Mouse (Mus musculus): ENCODE data around the gene Aff1.

Aff1 gene

DNA sequence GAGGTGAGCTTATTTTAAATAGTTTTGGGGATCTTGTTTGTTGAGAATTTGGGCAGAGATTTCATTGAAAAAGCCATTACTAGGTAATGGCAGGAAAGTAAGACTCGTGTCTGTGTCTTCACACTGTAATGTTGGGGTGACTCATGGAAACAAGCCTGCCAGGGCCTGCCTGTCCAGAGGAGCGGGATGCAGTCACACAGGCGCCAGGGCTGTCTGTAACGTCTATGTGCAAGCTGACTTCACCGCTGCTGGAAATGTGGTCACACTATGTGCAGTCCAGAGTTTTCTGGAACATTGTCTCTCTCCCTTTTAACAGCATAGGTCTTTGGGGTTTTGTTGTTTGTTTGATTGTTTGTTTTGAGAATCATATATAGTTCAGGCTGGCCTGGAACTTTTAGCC, 130.8 kb downstream of the Aff1 start:
- in situ Hi-C loops (cut with MboI, MseI), result loop anchor here (5.0 kb wide), 2 partner anchors 146 to 441 kb away; no protein-coding TSS in a partner anchor

DNA sequence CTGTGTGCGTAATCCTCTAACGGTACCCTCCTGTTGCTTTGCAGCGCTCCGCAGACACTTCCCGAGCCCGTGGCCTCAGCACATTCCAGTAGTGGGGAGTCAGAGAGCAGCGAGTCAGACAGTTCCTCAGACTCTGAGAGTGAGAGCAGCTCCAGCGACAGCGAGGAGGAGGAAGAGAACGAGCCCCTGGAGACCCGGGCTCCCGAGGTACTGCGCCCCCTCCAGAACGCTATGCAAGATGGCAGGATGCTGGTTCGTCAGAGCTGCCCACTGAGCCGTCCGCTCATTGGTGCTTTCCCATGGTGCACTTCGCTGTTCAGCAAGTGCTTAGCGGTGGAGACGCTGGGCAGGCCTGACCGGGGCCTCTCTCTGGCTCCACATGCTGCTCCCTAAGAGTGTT, 136.1 kb downstream of the Aff1 start:
- in situ Hi-C loops (cut with MboI, MseI), result no loop called here

DNA sequence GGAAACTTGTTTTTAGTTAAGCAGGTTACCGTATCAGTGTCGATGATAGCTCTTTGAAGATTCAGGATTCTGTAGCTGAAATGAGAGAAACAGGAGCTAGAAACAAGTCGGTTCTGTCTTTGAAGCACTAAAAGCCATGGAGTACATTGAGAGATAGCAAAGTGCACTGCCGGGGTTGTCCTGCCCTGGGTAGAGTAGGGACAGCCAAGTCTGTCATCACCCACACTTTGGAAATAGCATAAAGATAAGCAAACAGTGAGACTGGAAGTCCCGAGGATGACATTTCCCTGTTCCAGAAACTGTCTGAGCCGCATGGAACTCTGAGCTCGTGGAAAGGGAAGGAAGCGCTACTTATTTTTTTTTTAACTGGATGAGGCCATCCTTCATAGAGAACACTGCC, 136.6 kb downstream of the Aff1 start:
- in situ Hi-C loops (cut with MboI, MseI), result no loop called here

DNA sequence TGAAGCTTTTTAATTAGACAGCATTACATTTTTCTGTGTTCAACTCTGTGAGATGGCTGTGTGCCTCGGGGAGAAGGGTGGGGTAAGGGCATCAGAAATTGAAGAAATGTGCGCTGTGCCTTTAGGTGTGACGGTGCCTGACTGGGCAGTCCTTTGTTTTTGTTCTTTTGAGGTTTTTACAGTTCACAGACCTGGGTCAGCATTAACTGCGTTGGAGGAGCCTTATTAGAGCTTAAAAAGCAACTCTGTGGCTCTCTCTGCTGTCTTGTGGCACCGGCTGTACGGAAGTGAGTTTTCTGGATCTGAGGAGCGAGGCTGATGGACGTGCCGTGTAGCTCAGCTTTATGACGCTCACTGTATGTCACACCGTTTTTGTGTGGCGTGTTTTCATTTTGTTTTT, 137.0 kb downstream of the Aff1 start:
- in situ Hi-C loops (cut with MboI, MseI), result no loop called here

DNA sequence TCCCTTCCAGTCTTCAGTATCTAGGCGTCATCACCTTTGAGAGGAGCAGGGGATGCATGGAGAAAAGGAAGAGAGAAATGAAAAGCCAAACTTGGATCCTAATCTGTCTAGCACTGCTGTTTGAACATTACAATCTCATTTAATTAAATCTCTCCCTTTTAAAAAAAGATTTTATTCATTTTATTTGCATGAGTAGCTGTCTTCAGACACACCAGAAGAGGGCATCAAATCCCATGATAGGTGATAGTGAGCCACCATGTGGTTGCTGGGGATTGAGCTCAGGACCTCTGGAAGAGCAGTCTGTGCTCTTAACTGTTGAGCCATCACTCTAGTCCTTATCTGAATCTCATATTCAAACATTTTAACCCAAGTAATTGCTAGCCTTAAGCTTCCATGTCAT, 138.7 kb downstream of the Aff1 start:
- in situ Hi-C loops (cut with MboI, MseI), result no loop called here

DNA sequence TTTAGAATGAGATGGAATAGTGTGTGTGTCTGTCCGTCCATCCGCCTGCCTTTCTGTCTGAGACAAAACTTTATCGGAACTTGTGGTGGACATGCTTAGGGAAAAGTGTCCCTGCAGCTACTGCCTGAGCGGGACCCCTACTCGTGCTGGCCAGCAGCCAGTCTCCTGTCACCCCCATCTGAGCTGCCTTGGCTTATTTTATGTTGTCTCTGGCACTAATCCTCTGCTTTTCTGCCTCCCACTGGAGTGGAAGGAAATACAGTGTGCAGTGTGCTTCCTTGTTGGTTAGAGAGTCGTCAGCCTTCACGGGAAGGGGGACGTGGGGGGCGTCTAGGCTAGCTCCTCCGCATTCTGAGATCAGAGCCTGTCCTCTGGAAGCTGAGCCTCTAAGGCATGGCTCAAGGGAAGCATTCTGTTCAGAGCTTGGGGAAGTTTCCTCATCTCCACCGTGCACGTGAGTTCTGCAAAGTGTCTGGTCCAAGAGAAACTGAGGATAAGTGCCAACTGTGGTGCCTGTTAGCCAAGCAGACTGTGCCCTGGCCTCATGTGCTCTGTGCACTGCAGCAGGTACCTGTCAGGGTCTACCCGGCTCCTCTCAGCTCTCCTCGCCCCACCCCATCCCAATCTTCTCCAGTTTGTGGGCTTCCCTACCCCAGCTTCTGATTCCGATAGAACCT, 143.4 kb downstream of the Aff1 start:
- in situ Hi-C loops (cut with MboI, MseI), result no loop called here

DNA sequence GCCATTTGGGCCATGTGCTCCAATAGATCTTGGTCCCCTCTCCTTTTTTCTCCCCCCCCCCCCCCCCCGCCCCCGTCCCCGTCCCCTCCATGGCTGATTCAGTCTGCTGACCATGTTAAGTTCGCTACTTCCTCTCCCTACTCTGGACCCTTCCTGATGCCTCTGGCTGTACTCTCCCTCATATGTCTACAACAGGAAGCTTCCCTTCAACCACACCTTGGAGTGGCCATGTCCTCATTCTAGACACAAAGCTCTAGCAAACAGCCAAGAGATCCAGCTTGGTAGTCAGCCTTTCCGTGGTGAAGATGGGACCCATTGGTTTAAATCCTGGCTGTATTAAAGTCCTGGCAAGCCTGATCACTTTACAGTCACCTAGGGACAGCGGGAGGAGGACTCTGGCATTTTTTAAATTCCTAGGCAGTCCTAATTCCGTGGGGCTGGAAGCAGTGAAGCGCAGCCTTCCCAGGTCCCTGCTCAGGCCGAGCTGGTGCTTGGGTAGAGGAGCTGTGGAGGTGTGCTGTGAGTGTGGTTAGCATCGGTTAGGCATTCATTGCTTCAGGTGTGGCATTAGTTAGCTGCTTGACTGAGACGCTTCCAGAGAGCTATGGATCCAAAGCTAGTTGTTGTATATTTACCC, 144.1 kb downstream of the Aff1 start:
- in situ Hi-C loops (cut with MboI, MseI), result no loop called here

DNA sequence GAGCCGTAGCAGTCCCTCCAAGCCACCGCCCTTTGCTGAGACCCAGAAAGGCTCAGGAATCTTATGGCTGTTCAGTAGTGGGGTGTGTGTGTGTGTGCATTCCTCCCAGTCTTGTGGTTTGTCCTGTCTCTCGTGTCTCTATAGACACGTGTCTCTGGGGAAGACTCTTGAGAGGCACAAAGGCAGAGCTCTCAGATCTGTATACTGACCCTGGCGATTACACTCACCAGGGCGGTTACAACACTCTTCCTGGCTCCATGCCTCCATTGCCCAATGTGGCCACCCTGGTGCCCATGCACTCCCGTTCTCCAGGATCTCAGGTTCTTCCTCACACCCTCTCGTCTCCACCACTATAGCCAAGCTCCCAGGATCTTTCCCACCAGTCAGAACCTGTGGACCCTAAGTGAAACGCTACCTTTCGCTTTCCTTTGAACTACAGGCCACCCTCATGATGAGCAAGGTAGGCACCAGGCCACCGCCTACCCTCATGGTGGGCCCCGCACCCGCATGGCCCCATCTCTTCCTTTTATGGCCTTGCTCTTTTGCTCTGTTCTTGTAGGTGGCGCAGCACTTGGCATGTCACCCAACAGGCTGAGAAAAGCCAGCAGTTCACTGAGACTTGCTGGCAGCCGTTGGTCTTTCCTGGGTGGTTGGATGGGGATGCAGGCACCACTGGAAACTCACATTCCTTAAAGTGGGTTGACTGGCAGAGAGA, 146.5 kb downstream of the Aff1 start:
- in situ Hi-C loops (cut with MboI, MseI), result no loop called here

DNA sequence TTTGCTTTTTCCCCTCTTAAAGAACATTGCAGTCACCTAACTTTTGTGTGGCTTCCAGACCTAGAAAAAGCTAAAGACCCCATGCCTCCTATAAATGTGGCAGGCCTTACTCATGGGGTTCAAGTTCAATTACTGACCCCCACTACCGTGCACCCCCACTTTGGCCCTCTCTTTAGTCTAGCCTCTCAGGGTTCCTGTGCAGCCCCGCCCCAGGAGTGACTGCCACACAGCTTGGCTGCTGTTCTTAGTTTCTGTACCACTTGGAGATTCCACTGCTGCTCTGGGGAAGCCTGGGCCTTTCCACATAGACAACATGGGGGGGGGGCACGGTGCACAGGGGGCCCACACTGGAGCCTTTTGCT, 147.1 kb downstream of the Aff1 start:
- in situ Hi-C loops (cut with MboI, MseI), result no loop called here

DNA sequence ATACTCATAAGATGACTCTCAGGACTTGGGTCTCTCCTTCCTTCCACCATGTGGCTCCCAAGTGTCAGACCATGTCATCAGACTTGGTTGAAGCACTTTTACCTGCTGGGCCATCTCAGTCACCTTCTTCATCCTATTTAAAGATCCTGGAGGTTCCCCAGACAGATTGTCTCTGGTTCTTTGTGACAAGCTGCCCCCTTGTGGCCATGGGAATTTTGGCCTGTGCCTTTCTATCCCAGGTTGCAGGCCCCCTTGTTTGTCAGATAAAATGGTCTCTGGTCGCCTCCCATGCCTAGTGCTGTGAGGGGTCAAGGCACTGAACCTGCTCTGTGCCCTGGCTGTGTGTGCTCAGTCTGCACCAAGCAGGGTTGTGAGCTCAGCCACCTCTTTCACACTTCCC, 151.8 kb downstream of the Aff1 start:
- in situ Hi-C loops (cut with MboI, MseI), result no loop called here

DNA sequence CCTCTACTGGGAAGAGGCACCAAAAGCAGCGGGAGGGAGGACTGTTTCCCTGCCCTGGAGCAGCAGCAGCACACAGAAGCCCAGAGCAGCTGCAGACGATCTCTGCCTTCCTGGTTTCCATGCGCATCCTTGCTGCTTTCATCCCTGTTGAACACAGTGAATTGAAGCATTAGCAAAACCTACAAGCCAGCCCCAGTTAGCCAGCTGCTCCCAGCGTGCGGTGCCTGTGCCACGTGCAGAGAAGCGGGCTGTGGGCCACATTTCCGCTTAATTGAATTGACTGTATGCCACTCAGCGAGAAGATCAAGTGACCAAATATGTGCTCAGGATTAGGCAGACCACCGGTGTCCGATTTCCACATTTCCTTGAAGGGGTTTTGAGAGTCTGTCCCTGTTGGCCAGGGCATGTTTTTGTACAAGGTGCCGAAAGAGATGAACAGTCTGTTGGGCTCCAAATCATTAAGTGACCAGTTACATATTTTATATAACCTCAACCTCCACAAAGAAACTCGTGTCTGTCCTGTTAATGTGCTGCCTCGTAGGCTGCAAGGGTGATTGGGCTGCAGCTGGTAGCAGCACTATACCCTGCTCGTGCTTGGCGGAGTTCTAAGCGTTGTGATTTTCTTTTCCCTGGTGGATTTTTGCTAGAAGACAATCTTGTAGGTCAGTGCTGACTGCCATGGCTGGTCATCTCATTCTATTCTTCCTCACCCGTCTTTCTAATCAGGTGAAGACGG, 153.4 kb downstream of the Aff1 start:
- in situ Hi-C loops (cut with MboI, MseI), result no loop called here

DNA sequence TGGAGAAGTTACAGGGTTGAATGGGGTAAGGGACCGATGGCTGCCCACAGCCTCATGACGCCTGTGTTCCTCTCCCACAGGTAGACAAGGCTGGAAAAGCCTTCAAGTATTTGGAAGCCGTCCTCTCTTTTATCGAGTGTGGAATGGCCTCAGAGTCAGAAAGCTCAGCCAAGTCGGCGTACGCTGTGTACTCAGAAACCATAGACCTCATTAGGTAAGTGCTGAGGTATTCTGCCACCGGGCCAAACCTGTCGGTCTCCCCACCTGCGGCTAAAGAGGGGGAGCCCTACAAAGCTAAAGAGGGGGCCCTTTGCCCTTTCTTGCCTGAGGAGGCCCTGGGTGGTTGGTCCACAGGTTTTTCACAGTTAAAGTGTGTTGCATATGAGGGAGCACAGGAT, 154.0 kb downstream of the Aff1 start:
- in situ Hi-C loops (cut with MboI, MseI), result no loop called here

DNA sequence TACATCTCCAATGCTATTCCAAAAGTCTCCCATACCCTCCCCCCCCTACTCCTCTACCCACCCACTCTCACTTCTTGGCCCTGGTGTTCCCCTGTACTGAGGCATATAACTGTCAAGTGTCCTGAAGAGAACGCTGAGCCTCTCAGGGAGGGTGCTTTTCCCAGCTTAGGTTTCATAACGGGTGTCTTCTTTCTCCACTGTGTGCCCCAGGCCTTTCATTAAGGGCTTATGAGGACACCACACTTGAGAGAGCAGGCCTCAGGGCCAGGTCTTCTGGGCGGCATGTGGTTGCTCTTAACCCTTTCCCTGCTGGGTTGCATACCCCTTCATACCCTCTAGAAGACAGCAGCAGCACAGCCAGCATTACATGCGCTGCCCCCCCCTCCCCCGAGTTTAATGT, 154.4 kb downstream of the Aff1 start:
- in situ Hi-C loops (cut with MboI, MseI), result no loop called here

DNA sequence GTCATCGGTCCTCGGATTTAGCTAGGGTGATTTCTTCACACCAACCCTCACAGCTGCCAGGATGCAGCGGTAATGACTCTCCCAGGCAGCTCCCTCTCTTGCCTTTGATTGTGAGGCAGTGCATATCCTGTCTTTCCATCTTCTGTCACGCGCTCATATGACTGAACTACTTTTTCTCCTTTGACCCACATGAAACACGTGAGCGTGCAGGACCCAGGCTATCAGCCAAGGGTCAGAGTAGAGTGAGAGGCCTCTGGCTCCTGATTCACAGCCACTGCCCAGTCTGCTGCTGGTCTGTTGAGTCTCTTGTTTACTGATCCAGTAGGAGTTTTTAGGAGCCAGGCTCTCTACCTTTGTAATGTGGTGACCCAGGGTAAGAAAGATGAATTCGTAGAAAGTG, 156.4 kb downstream of the Aff1 start:
- in situ Hi-C loops (cut with MboI, MseI), result no loop called here

DNA sequence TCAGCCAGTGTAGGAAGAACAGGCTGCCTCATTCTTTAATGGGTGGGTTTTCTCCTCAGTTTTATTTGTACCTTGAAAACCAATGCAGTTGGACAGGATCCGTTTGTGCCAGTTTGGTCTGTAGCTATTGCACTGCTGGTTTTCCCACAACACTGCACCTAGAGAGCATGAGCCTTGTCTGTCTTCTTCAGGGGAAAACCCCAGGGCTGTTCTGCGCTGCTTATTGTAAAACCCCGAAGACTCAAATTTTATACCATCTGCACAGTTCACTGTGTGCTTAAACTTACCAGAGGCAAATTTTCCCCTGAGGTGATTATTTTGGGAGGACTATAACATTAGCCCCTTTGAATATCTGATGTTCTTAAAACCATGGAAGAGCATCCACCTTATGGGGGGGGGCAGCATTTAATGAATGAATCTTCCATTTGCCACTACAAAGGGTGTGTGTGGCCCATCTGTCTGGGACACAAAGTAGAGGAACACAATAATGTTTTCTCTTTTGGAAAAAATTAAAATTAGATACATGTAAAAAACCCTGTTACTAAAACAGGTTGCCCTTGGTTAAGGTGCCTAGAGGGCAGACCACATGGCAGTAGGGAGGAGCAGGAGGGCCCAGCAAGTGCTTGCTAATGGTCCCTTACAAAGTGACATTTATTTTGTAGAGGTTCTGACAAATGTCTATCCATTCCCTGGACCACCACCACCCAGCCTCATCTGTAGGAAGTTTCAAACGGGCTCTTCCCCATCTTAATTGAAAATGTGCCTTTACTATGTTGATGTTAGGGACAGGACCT, 160.8 kb downstream of the Aff1 start:
- in situ Hi-C loops (cut with MboI, MseI), result loop anchor here in 1 of 2 experiments (5.0 kb wide), 1 partner anchor 84 kb away; no protein-coding TSS in a partner anchor

DNA sequence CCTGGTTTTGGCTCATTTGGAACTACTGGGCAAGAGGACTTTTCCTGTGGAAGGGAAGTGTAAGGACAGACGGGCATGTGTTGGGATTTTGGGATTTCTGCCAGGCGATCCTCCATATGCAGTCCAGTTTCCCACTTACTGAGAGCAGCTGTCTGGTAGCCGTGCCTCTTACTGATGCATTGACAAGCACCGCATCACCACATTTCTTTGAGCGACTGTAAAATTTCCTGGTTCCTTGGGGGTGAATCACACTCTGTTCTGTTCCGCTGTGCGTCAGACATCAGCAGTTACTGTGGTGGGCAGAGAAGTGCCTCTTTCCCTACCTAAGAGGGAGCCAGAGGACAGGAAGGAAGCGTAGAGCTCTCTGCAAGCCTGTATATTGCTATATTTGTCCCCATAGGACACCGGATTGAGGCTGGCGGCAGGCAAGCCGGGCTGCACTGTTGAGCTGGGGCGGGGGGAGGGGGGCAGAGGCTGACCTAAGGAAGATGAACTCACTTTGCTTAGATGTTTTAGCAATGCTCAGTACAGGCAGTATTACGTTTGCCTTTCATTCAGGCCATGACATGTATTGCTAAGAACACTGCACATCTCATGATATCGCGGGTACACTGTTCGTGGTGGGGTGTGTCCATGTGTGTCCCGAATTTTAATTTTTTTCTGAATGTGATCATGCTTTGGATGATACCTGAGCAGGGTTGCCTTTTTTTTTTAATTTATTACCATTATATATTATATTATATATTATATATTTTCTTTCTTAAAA, 162.1 kb downstream of the Aff1 start:
- in situ Hi-C loops (cut with MboI, MseI), result loop anchor here in 1 of 2 experiments (5.0 kb wide), 1 partner anchor 83 kb away; no protein-coding TSS in a partner anchor

DNA sequence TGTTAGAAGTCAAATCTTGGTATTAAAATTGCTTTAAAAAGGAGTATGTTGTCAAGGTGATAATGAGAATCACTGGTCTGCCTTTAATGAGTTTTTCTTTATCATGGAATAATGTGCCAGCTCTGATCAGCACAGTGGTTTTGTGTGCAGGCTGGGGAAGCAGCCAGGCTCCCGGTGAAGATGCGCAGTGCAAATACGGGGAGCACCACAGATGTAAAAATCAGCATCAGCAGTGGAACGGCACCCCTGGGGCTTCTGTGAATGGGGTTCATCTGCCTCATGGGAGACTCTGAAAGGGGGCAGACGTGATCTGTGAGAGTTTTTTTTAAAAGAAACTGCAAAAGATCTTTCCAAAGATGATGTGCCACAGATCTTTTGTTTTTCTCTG, 162.6 kb downstream of the Aff1 start:
- in situ Hi-C loops (cut with MboI, MseI), result loop anchor here in 1 of 2 experiments (5.0 kb wide), 1 partner anchor 82 kb away; no protein-coding TSS in a partner anchor

DNA sequence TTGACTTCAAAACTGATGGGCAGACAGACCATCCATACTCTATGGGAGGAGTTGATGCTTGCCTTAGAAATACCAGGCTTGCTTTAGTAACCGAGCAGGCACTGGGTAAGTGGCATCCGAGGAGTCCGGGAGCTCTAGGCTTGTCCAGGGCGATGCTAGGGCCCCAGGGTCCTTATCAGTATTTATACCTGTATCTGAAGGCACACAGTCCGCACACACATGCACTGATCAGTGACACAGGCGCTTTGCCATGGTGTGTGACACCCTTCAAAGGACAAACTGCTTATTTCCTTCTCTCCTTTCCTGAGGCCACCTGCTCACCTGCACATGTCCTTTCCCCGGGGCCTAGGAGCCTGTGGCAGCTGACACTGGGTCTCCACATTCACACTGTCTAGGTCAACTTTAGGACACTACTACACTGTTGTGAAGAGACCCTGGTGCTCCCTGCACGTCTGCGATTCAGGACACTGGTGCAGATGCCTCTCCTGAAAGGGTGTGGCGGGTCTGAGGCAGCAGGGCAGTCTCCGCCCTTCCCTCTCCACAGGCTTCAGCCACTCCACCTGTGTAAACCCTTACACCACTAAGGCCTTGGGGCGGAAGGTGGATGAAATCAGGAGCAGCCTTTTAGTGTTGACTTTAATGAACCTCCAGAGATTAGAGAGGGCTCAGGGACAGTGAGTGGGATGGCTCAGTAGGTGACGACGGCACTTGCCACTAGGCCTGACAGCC, 163.5 kb downstream of the Aff1 start:
- in situ Hi-C loops (cut with MboI, MseI), result no loop called here

DNA sequence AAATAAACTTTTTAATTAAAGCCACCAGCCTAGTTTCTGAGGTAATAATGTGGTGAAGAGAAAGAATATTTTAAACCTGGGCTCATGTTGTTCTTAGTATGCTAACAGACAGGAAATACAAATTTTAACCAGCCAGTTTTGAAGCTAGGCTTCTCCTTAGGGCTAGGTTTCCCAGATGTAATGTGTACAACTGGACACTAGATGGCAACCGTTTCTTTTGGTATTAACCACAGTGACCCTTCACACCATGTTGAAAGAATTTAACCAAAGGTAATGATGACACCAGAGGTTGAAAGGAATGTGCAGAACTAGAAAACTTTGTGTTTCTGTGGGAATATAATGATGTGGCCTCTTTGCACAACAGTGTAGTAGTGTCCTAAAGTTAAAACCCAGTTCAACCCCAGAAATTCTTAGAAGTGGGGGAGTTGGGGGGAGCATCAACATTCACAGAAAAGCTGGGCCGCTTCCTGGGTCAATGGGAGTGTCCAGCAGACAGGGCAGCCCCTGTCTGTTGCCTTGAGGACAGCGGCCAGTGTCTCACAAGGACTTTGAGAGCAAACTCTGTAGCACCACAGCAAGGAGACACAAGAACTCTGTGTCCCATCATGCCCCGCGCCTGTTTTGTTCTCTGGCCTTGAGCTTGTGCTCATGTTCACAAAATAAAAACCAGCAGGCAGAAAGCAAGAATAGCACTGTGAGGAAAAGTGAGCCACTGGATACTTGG, 164.3 kb downstream of the Aff1 start:
- in situ Hi-C loops (cut with MboI, MseI), result no loop called here
